Mouse (Mus musculus) liver, adult 2 months (tissue): ENCODE results near the gene 4632433K11Rik. TPM values are rescaled to one million over a fixed set of nuclear protein-coding genes. Genes with fewer than 3 reads are reported as not detected.

Experiments
- DNase-seq: peaks from one replicate; pipeline ENCODE4 v3.0.0-alpha.2; 2011; ENCODE audit warnings: low read depth, low spot score; ENCODE audit errors: extremely low read depth
- H3K27ac ChIP-seq: fragments of 200-500 bp; replicated peaks from 2 replicates; pipeline ENCODE4 v1.5.1; 2012; ENCODE audit warnings: low read depth, mild to moderate bottlenecking, control low read depth, inconsistent platforms, low read length; ENCODE audit not compliant: insufficient read depth
- H3K27me3 ChIP-seq: fragments of 200-500 bp; 2 replicates; pipeline ENCODE4 v1.6.1; 2012; ENCODE audit warnings: mild to moderate bottlenecking, moderate library complexity, low read length, inconsistent platforms; ENCODE audit not compliant: control insufficient read depth, insufficient read depth
- H3K36me3 ChIP-seq: fragments of 200-500 bp; 2 replicates; pipeline ENCODE4 v1.6.1; 2012; ENCODE audit warnings: low read length, inconsistent platforms; ENCODE audit not compliant: control insufficient read depth, insufficient read depth
- H3K4me1 ChIP-seq: fragments of 200-500 bp; 2 replicates; pipeline ENCODE4 v1.6.1; 2011; ENCODE audit warnings: low read length; ENCODE audit not compliant: control insufficient read depth, insufficient read depth
- H3K4me3 ChIP-seq: fragments of 200-500 bp; 2 replicates; pipeline ENCODE4 v1.5.1; 2011; ENCODE audit warnings: low read depth, mild to moderate bottlenecking, control low read depth, low read length, moderate library complexity; ENCODE audit not compliant: insufficient read depth
- H3K79me2 ChIP-seq: fragments of 200-500 bp; 2 replicates; pipeline ENCODE4 v1.6.1; 2012; ENCODE audit warnings: inconsistent platforms, mild to moderate bottlenecking, low read length, moderate library complexity; ENCODE audit not compliant: control insufficient read depth, insufficient read depth
- H3K9ac ChIP-seq: fragments of 200-500 bp; 2 replicates; pipeline ENCODE4 v1.6.1; 2012; ENCODE audit warnings: low read depth, mild to moderate bottlenecking, control low read depth, inconsistent platforms, low read length
- CTCF ChIP-seq: fragments of 200-500 bp; IDR thresholded peaks from 2 replicates; pipeline ENCODE4 v1.5.1; 2011; ENCODE audit warnings: low read depth, low read length, control low read depth
- POLR2A ChIP-seq: fragments of 200-500 bp; IDR thresholded peaks from 2 replicates; pipeline ENCODE4 v1.6.1; 2011; ENCODE audit warnings: low read length, control low read depth; ENCODE audit not compliant: insufficient read depth; ENCODE audit errors: extremely low read depth
- WGBS: fragments of 180-500 bp; shearing (Covaris S2); methylation state at CpG from one replicate; pipeline ENCODE4 v1.1.7; 2018; 5-methylcytosine and 5-hydroxymethylcytosine counted together
- polyA plus RNA-seq: library from polyadenylated mRNA; depleted of rRNA; stranded (reverse); fragments of >200 nt; gene quantifications from 2 replicates; pipeline ENCODE4 v1.2.3, GENCODE M21; 2012; rRNA removed
- total RNA-seq: library from RNA; depleted of rRNA; stranded (reverse); fragments of >200 nt; gene quantifications from 2 replicates; pipeline ENCODE4 v1.2.3, GENCODE M21; 2014; rRNA removed

4632433K11Rik gene
- total and polyA plus RNA-seq, 2 experiments = 0.28 TPM; not detected in 1

- WGBS = 9% methylated on average over 6 of the region's 6 CpGs
- Histone ChIP-seq H3K27me3 (no peaks in the 10 kb centered on the region), H3K79me2 (peaks cover 30% of the 10 kb centered on the region), H3K9ac (peak overlapping the region; percentile 10; the same call in 1 of the 2 replicates), H3K36me3 (peaks cover 32% of the 10 kb centered on the region), H3K4me1 (peaks cover 22% of the 10 kb centered on the region), H3K27ac (no peak overlapping the region; the same call in 1 of the 2 replicates), H3K4me3 (peak overlapping the region; percentile 97)
- DNase-seq = peak; percentile 45
- no peak for TF ChIP-seq POLR2A
- TF ChIP-seq CTCF = no peak
Measured at GRCm38 (mm10) chr7:5081241-5081640, 47.3 kb downstream of the 4632433K11Rik start.

GRCm38 (mm10) chr7:5081939-5082338, 48.0 kb downstream of the 4632433K11Rik start:
- DNase-seq = no peak
- peaks cover 33% of the 10 kb centered on the region for H3K79me2 ChIP-seq
- peaks cover 26% of the 10 kb centered on the region for H3K36me3 ChIP-seq
- H3K4me1 ChIP-seq = peaks cover 26% of the 10 kb centered on the region
- TF ChIP-seq POLR2A (no peak), CTCF (no peak)
- H3K9ac ChIP-seq = no peak overlapping the region
- H3K27me3 ChIP-seq = no peaks in the 10 kb centered on the region
- 74% methylated on average over 2 of the region's 2 CpGs for WGBS
- H3K4me3 ChIP-seq = no peak overlapping the region
- no peak overlapping the region for H3K27ac ChIP-seq

- Histone ChIP-seq H3K27ac (peak overlapping the region; percentile 2), H3K9ac (no peak overlapping the region), H3K4me3 (no peak overlapping the region), H3K4me1 (peaks cover 33% of the 10 kb centered on the region), H3K27me3 (no peaks in the 10 kb centered on the region), H3K79me2 (peaks cover 33% of the 10 kb centered on the region), H3K36me3 (peaks cover 13% of the 10 kb centered on the region; the same call in 1 of the 2 replicates)
- 41% methylated on average over 18 of the region's 18 CpGs for WGBS
- TF ChIP-seq POLR2A (no peak), CTCF (no peak)
- peak; percentile 81 for DNase-seq
Measured at GRCm38 (mm10) chr7:5083325-5084105, 49.6 kb downstream of the 4632433K11Rik start.

Other genes with a start within 250 kb of the 4632433K11Rik start
- 16.4 and 17.3 TPM in 2 replicates for gene Tmem238, start 244.5 kb upstream of the 4632433K11Rik start, total RNA-seq
- gene Tmem238, start 244.5 kb upstream of the 4632433K11Rik start, polyA plus RNA-seq = 73.2 and 92.1 TPM in 2 replicates
- gene Rpl28, start 241.2 kb upstream of the 4632433K11Rik start, total RNA-seq = 58.4 and 69.2 TPM in 2 replicates
- gene Rpl28, start 241.2 kb upstream of the 4632433K11Rik start, polyA plus RNA-seq = 211 and 226 TPM in 2 replicates
- 22.4 and 24.2 TPM in 2 replicates for gene Ube2s, start 221.5 kb upstream of the 4632433K11Rik start, total RNA-seq
- 45.9 and 74.3 TPM in 2 replicates for gene Ube2s, start 221.5 kb upstream of the 4632433K11Rik start, polyA plus RNA-seq
- under 0.01 TPM in 1 of 2 replicates, not detected in the other for gene Shisa7, start 189.4 kb upstream of the 4632433K11Rik start, total RNA-seq
- gene Shisa7, start 189.4 kb upstream of the 4632433K11Rik start, polyA plus RNA-seq = 0.02 and 0.12 TPM in 2 replicates
- 23.6 and 40.2 TPM in 2 replicates for gene Isoc2b, start 163.9 kb upstream of the 4632433K11Rik start, total RNA-seq
- 24.0 and 34.6 TPM in 2 replicates for gene Isoc2b, start 163.9 kb upstream of the 4632433K11Rik start, polyA plus RNA-seq
- gene Isoc2a, start 157.0 kb upstream of the 4632433K11Rik start, total RNA-seq = 54.3 and 63.5 TPM in 2 replicates
- gene Isoc2a, start 157.0 kb upstream of the 4632433K11Rik start, polyA plus RNA-seq = 103 and 110 TPM in 2 replicates
- gene Gm36210, start 127.6 kb upstream of the 4632433K11Rik start, total RNA-seq = not detected in 2 replicates
- 0.13 TPM in 1 of 2 replicates, not detected in the other for gene Gm36210, start 127.6 kb upstream of the 4632433K11Rik start, polyA plus RNA-seq
- gene Zfp628, start 118.9 kb upstream of the 4632433K11Rik start, total RNA-seq = 0.55 and 0.74 TPM in 2 replicates
- gene Zfp628, start 118.9 kb upstream of the 4632433K11Rik start, polyA plus RNA-seq = 6.2 and 8.3 TPM in 2 replicates
- 0.20 and 0.28 TPM in 2 replicates for gene Nat14, start 112.1 kb upstream of the 4632433K11Rik start, total RNA-seq
- 0.66 and 0.75 TPM in 2 replicates for gene Nat14, start 112.1 kb upstream of the 4632433K11Rik start, polyA plus RNA-seq
- 0.07 and 0.18 TPM in 2 replicates for gene Ssc5d, start 108.3 kb upstream of the 4632433K11Rik start, total RNA-seq
- gene Ssc5d, start 108.3 kb upstream of the 4632433K11Rik start, polyA plus RNA-seq = 0.14 and 0.26 TPM in 2 replicates
- gene Sbk2, start 69.7 kb upstream of the 4632433K11Rik start, total RNA-seq = not detected in 2 replicates
- gene Sbk2, start 69.7 kb upstream of the 4632433K11Rik start, polyA plus RNA-seq = 0.12 TPM in 1 of 2 replicates, not detected in the other
- gene Sbk3, start 63.0 kb upstream of the 4632433K11Rik start, total RNA-seq = not detected in 2 replicates
- gene Sbk3, start 63.0 kb upstream of the 4632433K11Rik start, polyA plus RNA-seq = not detected in 2 replicates
- 1.2 TPM in 2 replicates for gene Zfp579, start 38.0 kb upstream of the 4632433K11Rik start, total RNA-seq
- gene Zfp579, start 38.0 kb upstream of the 4632433K11Rik start, polyA plus RNA-seq = 10.8 and 13.0 TPM in 2 replicates
- 6.7 and 10.7 TPM in 2 replicates for gene Zfp524, start 19.7 kb upstream of the 4632433K11Rik start, total RNA-seq
- 38.3 and 41.1 TPM in 2 replicates for gene Zfp524, start 19.7 kb upstream of the 4632433K11Rik start, polyA plus RNA-seq
- 6.2 and 6.8 TPM in 2 replicates for gene Fiz1, start 19.4 kb upstream of the 4632433K11Rik start, total RNA-seq
- 18.0 and 19.3 TPM in 2 replicates for gene Fiz1, start 19.4 kb upstream of the 4632433K11Rik start, polyA plus RNA-seq
- 0.55 and 1.1 TPM in 2 replicates for gene Gm44973, start 18.6 kb upstream of the 4632433K11Rik start, total RNA-seq
- gene Gm44973, start 18.6 kb upstream of the 4632433K11Rik start, polyA plus RNA-seq = not detected in 2 replicates
- gene Zfp865, start 13.7 kb upstream of the 4632433K11Rik start, total RNA-seq = 4.1 and 4.3 TPM in 2 replicates
- gene Zfp865, start 13.7 kb upstream of the 4632433K11Rik start, polyA plus RNA-seq = 11.2 and 14.6 TPM in 2 replicates
- gene Ccdc106, start 13.6 kb upstream of the 4632433K11Rik start, total RNA-seq = 0.20 and 0.28 TPM in 2 replicates
- gene Ccdc106, start 13.6 kb upstream of the 4632433K11Rik start, polyA plus RNA-seq = 0.30 and 0.35 TPM in 2 replicates
- 2.4 and 2.8 TPM in 2 replicates for gene Zfp784, start 4.3 kb downstream of the 4632433K11Rik start, total RNA-seq
- gene Zfp784, start 4.3 kb downstream of the 4632433K11Rik start, polyA plus RNA-seq = 2.7 and 2.9 TPM in 2 replicates
- gene Zfp580, start 17.4 kb downstream of the 4632433K11Rik start, total RNA-seq = 0.18 and 0.20 TPM in 2 replicates
- gene Zfp580, start 17.4 kb downstream of the 4632433K11Rik start, polyA plus RNA-seq = 1.9 and 2.2 TPM in 2 replicates
- 30.4 and 35.2 TPM in 2 replicates for gene U2af2, start 28.0 kb downstream of the 4632433K11Rik start, total RNA-seq
- 70.6 and 90.4 TPM in 2 replicates for gene U2af2, start 28.0 kb downstream of the 4632433K11Rik start, polyA plus RNA-seq
- gene Epn1, start 46.1 kb downstream of the 4632433K11Rik start, total RNA-seq = 54.2 and 81.8 TPM in 2 replicates
- gene Epn1, start 46.1 kb downstream of the 4632433K11Rik start, polyA plus RNA-seq = 203 and 212 TPM in 2 replicates
- not detected in 2 replicates for gene Rfpl4, start 82.8 kb downstream of the 4632433K11Rik start, total RNA-seq
- gene Rfpl4, start 82.8 kb downstream of the 4632433K11Rik start, polyA plus RNA-seq = not detected in 2 replicates
- gene Rasl2-9, start 91.8 kb downstream of the 4632433K11Rik start, total RNA-seq = 1.7 and 2.7 TPM in 2 replicates
- 0.45 TPM in 2 replicates for gene Rasl2-9, start 91.8 kb downstream of the 4632433K11Rik start, polyA plus RNA-seq
- not detected in 2 replicates for gene Vmn1r55, start 115.6 kb downstream of the 4632433K11Rik start, total RNA-seq
- gene Vmn1r55, start 115.6 kb downstream of the 4632433K11Rik start, polyA plus RNA-seq = not detected in 2 replicates
- not detected in 2 replicates for gene Vmn1r56, start 162.6 kb downstream of the 4632433K11Rik start, total RNA-seq
- gene Vmn1r56, start 162.6 kb downstream of the 4632433K11Rik start, polyA plus RNA-seq = not detected in 2 replicates
- not detected in 2 replicates for gene Vmn1r57, start 184.4 kb downstream of the 4632433K11Rik start, total RNA-seq
- gene Vmn1r57, start 184.4 kb downstream of the 4632433K11Rik start, polyA plus RNA-seq = not detected in 2 replicates